Mouse (Mus musculus): ENCODE measurements at regions not wholly inside any gene's neighbourhood (a gene's known extent, or its start where the extent isn't known, plus 50 kb on each side); places are given as distances from the start of the nearest gene placed in this dataset.

GRCm38 (mm10) chr17:68165171-68165825 lies 108.3 kb upstream of the L3mbtl4 start:
- no peaks in the 10 kb centered on the region for H3K4me1 ChIP-seq (replicated peaks; ENCODE audit: control insufficient read depth, insufficient read depth, low read length)
- H3K9ac ChIP-seq (ENCODE audit: low read length) = no peak overlapping the region
- H3K27me3 ChIP-seq (ENCODE audit: control insufficient read depth, insufficient read depth, low read length) = no peaks in the 10 kb centered on the region
- H3K4me2 ChIP-seq (ENCODE audit: low read depth, low read length, severe bottlenecking) = no peak overlapping the region
- ATAC-seq (replicated peaks; ENCODE audit: low FRiP score) = no peak
- 75% methylated on average over 15 of the region's 15 CpGs for WGBS
- H3K36me3 ChIP-seq (ENCODE audit: control insufficient read depth, insufficient read depth, low read length) = no peaks in the 10 kb centered on the region
- no peak for DNase-seq (ENCODE audit: low spot score)
- H3K4me3 ChIP-seq (ENCODE audit: low read depth, low read length) = no peak overlapping the region
- H3K27ac ChIP-seq (ENCODE audit: low read depth, low read length) = no peak overlapping the region
- no peaks in the 10 kb centered on the region for H3K9me3 ChIP-seq (ENCODE audit: control insufficient read depth, low read length)

GRCm38 (mm10) chr17:68166397-68166796 lies 107.2 kb upstream of the L3mbtl4 start:
- Histone ChIP-seq H3K4me2 (ENCODE audit: low read depth, low read length, severe bottlenecking) (no peak overlapping the region), H3K9me3 (ENCODE audit: control insufficient read depth, low read length) (no peaks in the 10 kb centered on the region), H3K27ac (ENCODE audit: low read depth, low read length) (no peak overlapping the region), H3K36me3 (ENCODE audit: control insufficient read depth, insufficient read depth, low read length) (no peaks in the 10 kb centered on the region), H3K4me3 (ENCODE audit: low read depth, low read length) (no peak overlapping the region), H3K27me3 (ENCODE audit: control insufficient read depth, insufficient read depth, low read length) (no peaks in the 10 kb centered on the region), H3K9ac (ENCODE audit: low read length) (no peak overlapping the region), H3K4me1 (replicated peaks; ENCODE audit: control insufficient read depth, insufficient read depth, low read length) (no peaks in the 10 kb centered on the region)
- peak; percentile 39; the same call in 1 of the 2 replicates for ATAC-seq (replicated peaks; ENCODE audit: low FRiP score)
- WGBS = 72% methylated on average over 4 of the region's 4 CpGs
- DNase-seq (ENCODE audit: low spot score) = no peak

- Histone ChIP-seq H3K9ac (ENCODE audit: low read length) (no peak overlapping the region), H3K27me3 (ENCODE audit: control insufficient read depth, insufficient read depth, low read length) (no peaks in the 10 kb centered on the region), H3K4me1 (replicated peaks; ENCODE audit: control insufficient read depth, insufficient read depth, low read length) (no peaks in the 10 kb centered on the region), H3K36me3 (ENCODE audit: control insufficient read depth, insufficient read depth, low read length) (no peaks in the 10 kb centered on the region), H3K4me2 (ENCODE audit: low read depth, low read length, severe bottlenecking) (no peak overlapping the region), H3K9me3 (ENCODE audit: control insufficient read depth, low read length) (no peaks in the 10 kb centered on the region), H3K4me3 (ENCODE audit: low read depth, low read length) (no peak overlapping the region), H3K27ac (ENCODE audit: low read depth, low read length) (no peak overlapping the region)
- DNase-seq (ENCODE audit: low spot score) (no peak), ATAC-seq (replicated peaks; ENCODE audit: low FRiP score) (no peak)
- 88% methylated on average over 7 of the region's 7 CpGs for WGBS
Observed at GRCm38 (mm10) chr17:68172838-68173237, 100.8 kb upstream of the L3mbtl4 start.

GRCm38 (mm10) chr17:68176611-68177165 lies 96.9 kb upstream of the L3mbtl4 start:
- Histone ChIP-seq H3K4me3 (ENCODE audit: low read depth, low read length) (no peak overlapping the region), H3K4me2 (ENCODE audit: low read depth, low read length, severe bottlenecking) (no peak overlapping the region), H3K9me3 (ENCODE audit: control insufficient read depth, low read length) (no peaks in the 10 kb centered on the region), H3K27ac (ENCODE audit: low read depth, low read length) (no peak overlapping the region), H3K27me3 (ENCODE audit: control insufficient read depth, insufficient read depth, low read length) (no peaks in the 10 kb centered on the region), H3K9ac (ENCODE audit: low read length) (no peak overlapping the region), H3K4me1 (replicated peaks; ENCODE audit: control insufficient read depth, insufficient read depth, low read length) (no peaks in the 10 kb centered on the region), H3K36me3 (ENCODE audit: control insufficient read depth, insufficient read depth, low read length) (no peaks in the 10 kb centered on the region)
- DNase-seq (ENCODE audit: low spot score) (peak; percentile 73), ATAC-seq (replicated peaks; ENCODE audit: low FRiP score) (no peak)
- WGBS = 66% methylated on average over 9 of the region's 9 CpGs

- H3K27ac ChIP-seq (ENCODE audit: low read depth, low read length) = no peak overlapping the region
- ATAC-seq (replicated peaks; ENCODE audit: low FRiP score) (no peak), DNase-seq (ENCODE audit: low spot score) (peak; percentile 62)
- H3K36me3 ChIP-seq (ENCODE audit: control insufficient read depth, insufficient read depth, low read length) = no peaks in the 10 kb centered on the region
- H3K4me2 ChIP-seq (ENCODE audit: low read depth, low read length, severe bottlenecking) = no peak overlapping the region
- H3K9me3 ChIP-seq (ENCODE audit: control insufficient read depth, low read length) = no peaks in the 10 kb centered on the region
- H3K27me3 ChIP-seq (ENCODE audit: control insufficient read depth, insufficient read depth, low read length) = no peaks in the 10 kb centered on the region
- no peak overlapping the region for H3K4me3 ChIP-seq (ENCODE audit: low read depth, low read length)
- no peak overlapping the region for H3K9ac ChIP-seq (ENCODE audit: low read length)
- no peaks in the 10 kb centered on the region for H3K4me1 ChIP-seq (replicated peaks; ENCODE audit: control insufficient read depth, insufficient read depth, low read length)
- 34% methylated on average over 2 of the region's 2 CpGs for WGBS
Observed at GRCm38 (mm10) chr17:68177835-68178234, 95.8 kb upstream of the L3mbtl4 start.

GRCm38 (mm10) chr17:68185385-68185784 lies 88.2 kb upstream of the L3mbtl4 start:
- 72% methylated on average over 2 of the region's 2 CpGs for WGBS
- ATAC-seq (replicated peaks; ENCODE audit: low FRiP score) = no peak
- Histone ChIP-seq H3K27me3 (ENCODE audit: control insufficient read depth, insufficient read depth, low read length) (no peaks in the 10 kb centered on the region), H3K9ac (ENCODE audit: low read length) (no peak overlapping the region), H3K36me3 (ENCODE audit: control insufficient read depth, insufficient read depth, low read length) (no peaks in the 10 kb centered on the region), H3K4me3 (ENCODE audit: low read depth, low read length) (no peak overlapping the region), H3K27ac (ENCODE audit: low read depth, low read length) (no peak overlapping the region), H3K4me2 (ENCODE audit: low read depth, low read length, severe bottlenecking) (no peak overlapping the region), H3K4me1 (replicated peaks; ENCODE audit: control insufficient read depth, insufficient read depth, low read length) (no peaks in the 10 kb centered on the region), H3K9me3 (ENCODE audit: control insufficient read depth, low read length) (no peaks in the 10 kb centered on the region)
- no peak for DNase-seq (ENCODE audit: low spot score)

- H3K4me2 ChIP-seq (ENCODE audit: low read depth, low read length, severe bottlenecking) = no peak overlapping the region
- no peak overlapping the region for H3K27ac ChIP-seq (ENCODE audit: low read depth, low read length)
- H3K27me3 ChIP-seq (ENCODE audit: control insufficient read depth, insufficient read depth, low read length) = no peaks in the 10 kb centered on the region
- H3K4me3 ChIP-seq (ENCODE audit: low read depth, low read length) = no peak overlapping the region
- no peaks in the 10 kb centered on the region for H3K4me1 ChIP-seq (replicated peaks; ENCODE audit: control insufficient read depth, insufficient read depth, low read length)
- H3K9ac ChIP-seq (ENCODE audit: low read length) = no peak overlapping the region
- 92% methylated on average over 4 of the region's 4 CpGs for WGBS
- H3K36me3 ChIP-seq (ENCODE audit: control insufficient read depth, insufficient read depth, low read length) = no peaks in the 10 kb centered on the region
- no peak for ATAC-seq (replicated peaks; ENCODE audit: low FRiP score)
- no peak for DNase-seq (ENCODE audit: low spot score)
- no peaks in the 10 kb centered on the region for H3K9me3 ChIP-seq (ENCODE audit: control insufficient read depth, low read length)
Observed at GRCm38 (mm10) chr17:68189888-68190287, 83.7 kb upstream of the L3mbtl4 start.

- Histone ChIP-seq H3K4me2 (ENCODE audit: low read depth, low read length, severe bottlenecking) (no peak overlapping the region), H3K9me3 (ENCODE audit: control insufficient read depth, low read length) (no peaks in the 10 kb centered on the region), H3K27me3 (ENCODE audit: control insufficient read depth, insufficient read depth, low read length) (no peaks in the 10 kb centered on the region), H3K4me3 (ENCODE audit: low read depth, low read length) (no peak overlapping the region), H3K36me3 (ENCODE audit: control insufficient read depth, insufficient read depth, low read length) (no peaks in the 10 kb centered on the region), H3K27ac (ENCODE audit: low read depth, low read length) (no peak overlapping the region), H3K4me1 (replicated peaks; ENCODE audit: control insufficient read depth, insufficient read depth, low read length) (no peaks in the 10 kb centered on the region), H3K9ac (ENCODE audit: low read length) (no peak overlapping the region)
- 85% methylated on average over 4 of the region's 4 CpGs for WGBS
- no peak for ATAC-seq (replicated peaks; ENCODE audit: low FRiP score)
- DNase-seq (ENCODE audit: low spot score) = no peak
Observed at GRCm38 (mm10) chr17:68205545-68205944, 68.1 kb upstream of the L3mbtl4 start.

GRCm38 (mm10) chr17:68208837-68209236 lies 64.8 kb upstream of the L3mbtl4 start:
- DNase-seq (ENCODE audit: low spot score) (no peak), ATAC-seq (replicated peaks; ENCODE audit: low FRiP score) (no peak)
- Histone ChIP-seq H3K27me3 (ENCODE audit: control insufficient read depth, insufficient read depth, low read length) (no peaks in the 10 kb centered on the region), H3K4me1 (replicated peaks; ENCODE audit: control insufficient read depth, insufficient read depth, low read length) (no peaks in the 10 kb centered on the region), H3K27ac (ENCODE audit: low read depth, low read length) (no peak overlapping the region), H3K9me3 (ENCODE audit: control insufficient read depth, low read length) (no peaks in the 10 kb centered on the region), H3K4me3 (ENCODE audit: low read depth, low read length) (no peak overlapping the region), H3K9ac (ENCODE audit: low read length) (no peak overlapping the region), H3K36me3 (ENCODE audit: control insufficient read depth, insufficient read depth, low read length) (no peaks in the 10 kb centered on the region), H3K4me2 (ENCODE audit: low read depth, low read length, severe bottlenecking) (no peak overlapping the region)
- WGBS = 55% methylated on average over 2 of the region's 2 CpGs

Measured in forebrain, embryonic 11.5 days (tissue).